Mouse (Mus musculus): Measurements from ENCODE around the gene Olfm1. TPM values are rescaled to one million over a fixed set of nuclear protein-coding genes. Genes with fewer than 3 reads are reported as not detected.
A peak's percentile ranks its signal among the peaks of the same experiment; 100 is the strongest.

Gene Olfm1
- total and polyA plus RNA-seq, 2 experiments from 2014 or later = 426 to 486 TPM

GRCm38 (mm10) chr2:28147248-28147794, 45.5 kb upstream of the Olfm1 start:
- no peaks in the 10 kb centered on the region for H3K27me3 ChIP-seq (ENCODE audit: insufficient read depth, low read length)
- H3K9ac ChIP-seq (replicated peaks; ENCODE audit: low read length, poor library complexity, severe bottlenecking) = no peak overlapping the region
- no peak for ATAC-seq (ENCODE audit: low FRiP score)
- no peak overlapping the region for H3K27ac ChIP-seq (ENCODE audit: low read depth, low read length)
- no peak for DNase-seq (ENCODE audit: low spot score)
- WGBS = 80% methylated on average over 5 of the region's 5 CpGs
- H3K4me1 ChIP-seq (ENCODE audit: insufficient read depth, low read length) = no peaks in the 10 kb centered on the region
- no peak overlapping the region for H3K4me2 ChIP-seq (ENCODE audit: low read depth, low read length, poor library complexity, severe bottlenecking)
- TF ChIP-seq CTCF (IDR thresholded peaks at IDR 0.05) = no peak
- H3K9me3 ChIP-seq (ENCODE audit: low read length) = no peaks in the 10 kb centered on the region
- H3K36me3 ChIP-seq (ENCODE audit: insufficient read depth, low read length) = no peaks in the 10 kb centered on the region
- H3K4me3 ChIP-seq (ENCODE audit: low read depth, low read length) = no peak overlapping the region

DNA sequence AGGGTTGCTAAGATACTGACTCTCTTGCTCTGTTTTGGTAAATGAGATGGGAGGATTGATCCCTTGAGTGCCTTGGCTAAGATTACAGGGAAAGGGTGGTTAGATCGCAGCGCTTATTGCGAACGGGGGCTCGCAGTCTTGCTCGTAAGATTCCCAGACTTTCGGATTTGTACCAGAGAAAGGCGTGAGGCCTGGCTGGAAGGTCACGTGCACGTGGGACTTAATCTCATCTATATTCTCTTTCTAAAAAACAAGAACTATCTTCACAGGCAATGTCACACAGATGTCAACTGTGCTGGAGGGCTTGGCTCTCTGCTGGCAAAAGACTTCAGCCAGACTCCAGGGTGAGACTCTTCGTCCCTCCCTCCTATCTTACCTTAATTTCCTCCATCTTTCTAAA, 43.1 kb upstream of the Olfm1 start:
- no peak for DNase-seq (ENCODE audit: low spot score)
- H3K4me1 ChIP-seq (ENCODE audit: insufficient read depth, low read length) = 0 out of 2 replicates have a peak, but pooled peaks cover 4% of the 10 kb centered on the region
- H3K27ac ChIP-seq (ENCODE audit: low read depth, low read length) = no peak overlapping the region
- no peaks in the 10 kb centered on the region for H3K27me3 ChIP-seq (ENCODE audit: insufficient read depth, low read length)
- H3K36me3 ChIP-seq (ENCODE audit: insufficient read depth, low read length) = no peaks in the 10 kb centered on the region
- H3K4me2 ChIP-seq (ENCODE audit: low read depth, low read length, poor library complexity, severe bottlenecking) = no peak overlapping the region
- ATAC-seq (ENCODE audit: low FRiP score) = no peak
- no peak for TF ChIP-seq CTCF (IDR thresholded peaks at IDR 0.05)
- H3K9ac ChIP-seq (replicated peaks; ENCODE audit: low read length, poor library complexity, severe bottlenecking) = no peak overlapping the region
- 50% methylated on average over 11 of the region's 11 CpGs for WGBS
- no peaks in the 10 kb centered on the region for H3K9me3 ChIP-seq (ENCODE audit: low read length)
- H3K4me3 ChIP-seq (ENCODE audit: low read depth, low read length) = no peak overlapping the region

GRCm38 (mm10) chr2:28160568-28160967, 32.2 kb upstream of the Olfm1 start:
- Histone ChIP-seq H3K36me3 (ENCODE audit: insufficient read depth, low read length) (no peaks in the 10 kb centered on the region), H3K9ac (replicated peaks; ENCODE audit: low read length, poor library complexity, severe bottlenecking) (no peak overlapping the region), H3K27ac (ENCODE audit: low read depth, low read length) (no peak overlapping the region), H3K4me3 (ENCODE audit: low read depth, low read length) (no peak overlapping the region), H3K27me3 (ENCODE audit: insufficient read depth, low read length) (no peaks in the 10 kb centered on the region), H3K4me1 (ENCODE audit: insufficient read depth, low read length) (0 out of 2 replicates have a peak, but pooled peaks cover 2% of the 10 kb centered on the region), H3K9me3 (ENCODE audit: low read length) (no peaks in the 10 kb centered on the region), H3K4me2 (ENCODE audit: low read depth, low read length, poor library complexity, severe bottlenecking) (no peak overlapping the region)
- ATAC-seq (ENCODE audit: low FRiP score) (no peak), DNase-seq (ENCODE audit: low spot score) (peak; percentile 31)
- 52% methylated on average over 7 of the region's 7 CpGs for WGBS
- no peak for TF ChIP-seq CTCF (IDR thresholded peaks at IDR 0.05)

- no peaks in the 10 kb centered on the region for H3K27me3 ChIP-seq (ENCODE audit: insufficient read depth, low read length)
- DNase-seq (ENCODE audit: low spot score) (no peak), ATAC-seq (ENCODE audit: low FRiP score) (no peak)
- no peak overlapping the region for H3K4me3 ChIP-seq (ENCODE audit: low read depth, low read length)
- H3K36me3 ChIP-seq (ENCODE audit: insufficient read depth, low read length) = no peaks in the 10 kb centered on the region
- H3K4me1 ChIP-seq (ENCODE audit: insufficient read depth, low read length) = no peaks in the 10 kb centered on the region
- no peaks in the 10 kb centered on the region for H3K9me3 ChIP-seq (ENCODE audit: low read length)
- no peak overlapping the region for H3K4me2 ChIP-seq (ENCODE audit: low read depth, low read length, poor library complexity, severe bottlenecking)
- no peak overlapping the region for H3K27ac ChIP-seq (ENCODE audit: low read depth, low read length)
- WGBS = 54% methylated on average over 8 of the region's 8 CpGs
- no peak overlapping the region for H3K9ac ChIP-seq (replicated peaks; ENCODE audit: low read length, poor library complexity, severe bottlenecking)
- no peak for TF ChIP-seq CTCF (IDR thresholded peaks at IDR 0.05)
These were observed 27.2 kb upstream of the Olfm1 start for GRCm38 (mm10) chr2:28165570-28165969.

DNA sequence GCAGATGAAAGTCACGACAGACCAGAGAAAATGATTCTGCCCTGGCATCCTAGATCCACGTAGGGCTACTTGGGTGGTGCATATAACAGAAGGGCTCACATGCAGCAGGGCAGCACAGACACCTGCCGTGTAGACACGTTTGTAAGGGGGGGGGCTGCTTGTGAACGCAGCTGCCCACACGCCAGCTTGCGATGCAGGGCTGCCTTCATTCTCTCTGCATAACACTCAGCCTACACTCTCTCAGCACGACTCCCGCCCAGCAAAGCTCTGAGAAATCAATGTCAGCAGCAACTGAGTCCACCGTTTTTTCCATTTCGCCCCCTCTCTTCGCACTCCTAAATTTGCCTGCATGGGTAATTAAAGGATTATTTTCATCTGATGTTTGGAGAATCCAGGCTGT, 23.5 kb upstream of the Olfm1 start:
- TF ChIP-seq CTCF (IDR thresholded peaks at IDR 0.05) = no peak
- Histone ChIP-seq H3K4me2 (ENCODE audit: low read depth, low read length, poor library complexity, severe bottlenecking) (no peak overlapping the region), H3K27ac (ENCODE audit: low read depth, low read length) (no peak overlapping the region), H3K9ac (replicated peaks; ENCODE audit: low read length, poor library complexity, severe bottlenecking) (no peak overlapping the region), H3K4me1 (ENCODE audit: insufficient read depth, low read length) (no peaks in the 10 kb centered on the region), H3K4me3 (ENCODE audit: low read depth, low read length) (no peak overlapping the region), H3K27me3 (ENCODE audit: insufficient read depth, low read length) (no peaks in the 10 kb centered on the region), H3K9me3 (ENCODE audit: low read length) (no peaks in the 10 kb centered on the region), H3K36me3 (ENCODE audit: insufficient read depth, low read length) (no peaks in the 10 kb centered on the region)
- 40% methylated on average over 12 of the region's 12 CpGs for WGBS
- DNase-seq (ENCODE audit: low spot score) (peak; percentile 19), ATAC-seq (ENCODE audit: low FRiP score) (no peak)

DNA sequence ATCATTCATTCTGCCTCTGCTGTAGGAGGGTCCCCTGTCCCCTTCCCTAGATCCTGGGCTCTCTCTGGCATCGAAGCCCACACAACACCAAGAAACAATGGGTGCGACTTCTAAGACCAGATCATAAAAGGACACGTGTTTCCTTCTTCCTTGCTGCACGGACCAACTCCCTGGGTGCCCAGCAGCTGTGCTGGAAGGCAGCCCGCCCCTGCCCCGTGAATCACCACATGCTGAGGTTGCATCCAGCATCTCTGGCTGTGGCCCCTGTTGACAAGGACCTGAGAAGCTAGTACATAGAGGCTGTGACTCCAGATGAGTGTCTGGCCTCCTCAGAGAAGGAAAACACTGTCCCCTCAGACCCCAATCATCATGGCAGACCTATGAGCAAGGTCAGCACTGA, 20.8 kb upstream of the Olfm1 start:
- no peak for TF ChIP-seq CTCF (IDR thresholded peaks at IDR 0.05)
- Histone ChIP-seq H3K27ac (ENCODE audit: low read depth, low read length) (no peak overlapping the region), H3K4me2 (ENCODE audit: low read depth, low read length, poor library complexity, severe bottlenecking) (no peak overlapping the region), H3K9me3 (ENCODE audit: low read length) (no peaks in the 10 kb centered on the region), H3K4me1 (ENCODE audit: insufficient read depth, low read length) (no peaks in the 10 kb centered on the region), H3K9ac (replicated peaks; ENCODE audit: low read length, poor library complexity, severe bottlenecking) (no peak overlapping the region), H3K27me3 (ENCODE audit: insufficient read depth, low read length) (no peaks in the 10 kb centered on the region), H3K36me3 (ENCODE audit: insufficient read depth, low read length) (no peaks in the 10 kb centered on the region), H3K4me3 (ENCODE audit: low read depth, low read length) (no peak overlapping the region)
- no peak for ATAC-seq (ENCODE audit: low FRiP score)
- 69% methylated on average over 6 of the region's 6 CpGs for WGBS
- no peak for DNase-seq (ENCODE audit: low spot score)

Data from midbrain, postnatal 0 days (tissue).